Mouse (Mus musculus) B cell, adult 2 months (primary cell): ENCODE results near the gene Vmn1r163.
"Not testable (repeated sequence)": the region's sequence is repeated elsewhere in the genome, so short reads cannot be mapped to it uniquely, and the experiment has no call there.

Experiments used
- DNase-seq, 2 experiments: peaks; one replicate each; pipeline ENCODE4 v3.0.0; 2022

Gene Vmn1r163

DNA sequence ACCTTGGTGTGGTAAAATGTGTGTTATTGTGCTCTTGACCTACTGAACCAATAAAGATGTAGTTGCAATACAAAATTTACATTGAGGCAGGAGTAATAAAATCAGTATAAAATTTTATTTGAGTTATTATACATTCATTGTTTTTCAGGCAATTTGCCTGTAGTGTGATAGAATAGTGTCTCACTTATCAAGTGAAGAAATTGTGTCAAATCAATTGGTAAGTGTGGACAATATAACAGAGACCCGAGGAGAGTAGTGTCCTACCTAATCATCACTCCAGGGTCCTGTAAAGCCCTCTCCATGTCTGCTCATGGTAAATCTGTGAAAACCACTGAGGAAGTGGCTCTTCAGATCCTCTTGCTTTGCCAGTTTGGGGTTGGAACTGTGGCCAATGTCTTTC lies at the start of gene Vmn1r163:
Gene Vmn1r163 (plus strand): TSS at position 301 of the 400 bp plus-strand sequence.
- not testable (repeated sequence) for DNase-seq

DNA sequence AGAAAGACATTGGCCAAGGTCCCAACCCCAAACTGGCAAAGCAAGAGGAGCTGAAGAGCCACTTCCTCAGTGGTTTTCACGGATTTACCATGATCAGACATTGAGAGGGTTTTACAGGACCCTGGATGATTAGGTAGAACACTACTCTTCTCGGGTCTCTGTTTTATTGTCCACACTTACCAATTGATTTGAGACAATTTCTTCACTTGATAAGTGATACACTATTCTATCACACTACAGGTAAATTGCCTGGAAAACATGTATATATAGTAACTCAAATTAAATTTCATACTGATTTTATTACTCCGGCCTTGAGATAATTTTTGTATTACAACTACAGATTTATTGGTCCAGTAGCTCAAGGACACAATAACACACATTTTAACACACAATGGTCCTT lies 35.5 kb upstream of the Vmn1r163 start, which contains the start of gene Gm4216:
Gene Gm4216 (minus strand): TSS at position 101 of the 400 bp plus-strand sequence.
- not testable (repeated sequence) for DNase-seq

DNA sequence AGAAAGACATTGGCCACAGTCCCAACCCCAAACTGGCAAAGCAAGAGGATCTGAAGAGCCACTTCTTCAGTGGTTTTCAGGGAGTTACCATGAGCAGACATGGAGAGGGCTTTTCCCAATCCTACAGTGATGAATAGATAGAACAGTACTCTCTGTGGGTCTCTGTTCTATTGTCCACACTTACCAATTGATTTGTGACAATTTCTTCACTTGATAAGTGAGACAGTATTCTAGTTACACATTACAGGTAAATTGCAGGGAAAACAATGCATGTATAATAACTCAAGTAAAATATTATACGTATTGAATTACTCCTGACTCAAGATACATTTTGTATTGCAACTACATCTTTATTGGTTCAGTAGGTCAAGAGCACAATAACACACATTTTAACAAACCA lies 12.0 kb downstream of the Vmn1r163 start, which contains the start of gene Gm8720:
Gene Gm8720 (minus strand): TSS at position 101 of the 400 bp plus-strand sequence.
- DNase-seq = not testable (repeated sequence)
